Mouse (Mus musculus) forebrain, embryonic 13.5 days (tissue): Measurements from ENCODE around the gene Chd6. TPM values are rescaled to one million over a fixed set of nuclear protein-coding genes. Genes with fewer than 3 reads are reported as not detected.

Source experiments
- ATAC-seq: fragments of 200-750 bp; cut with Nextera tagmentation; 2 replicates; pipeline ENCODE4 v1.8.0; 2017
- H3K27ac ChIP-seq: fragments of 300-500 bp; sonication (generic); 2 replicates; pipeline ENCODE4 v1.5.1; 2015; ENCODE audit warnings: inconsistent platforms, mild to moderate bottlenecking, moderate library complexity
- H3K27me3 ChIP-seq: fragments of 300-500 bp; sonication (generic); 2 replicates; pipeline ENCODE4 v1.6.1; 2015; ENCODE audit warnings: mild to moderate bottlenecking, inconsistent platforms
- H3K36me3 ChIP-seq: fragments of 300-500 bp; sonication (generic); 2 replicates; pipeline ENCODE4 v1.6.1; 2015; ENCODE audit warnings: mild to moderate bottlenecking, inconsistent platforms; ENCODE audit not compliant: poor library complexity, severe bottlenecking
- H3K4me1 ChIP-seq: fragments of 300-500 bp; sonication (generic); 2 replicates; pipeline ENCODE4 v1.6.1; 2015; ENCODE audit warnings: inconsistent platforms
- H3K4me2 ChIP-seq: fragments of 300-500 bp; sonication (generic); 2 replicates; pipeline ENCODE4 v1.6.1; 2015; ENCODE audit warnings: inconsistent platforms, mild to moderate bottlenecking, moderate library complexity
- H3K4me3 ChIP-seq: fragments of 300-500 bp; sonication (generic); 2 replicates; pipeline ENCODE4 v1.5.1; 2015; ENCODE audit warnings: mild to moderate bottlenecking, inconsistent platforms
- H3K9ac ChIP-seq: fragments of 300-500 bp; sonication (generic); 2 replicates; pipeline ENCODE4 v1.6.1; 2015; ENCODE audit warnings: mild to moderate bottlenecking, inconsistent platforms
- H3K9me3 ChIP-seq: fragments of 300-500 bp; sonication (generic); replicated peaks from 2 replicates; pipeline ENCODE4 v1.6.1; 2016; ENCODE audit warnings: inconsistent platforms
- WGBS: fragments of 180-500 bp; shearing (Covaris S2); methylation state at CpG from one replicate; pipeline ENCODE4 v1.1.7; 2015; 5-methylcytosine and 5-hydroxymethylcytosine counted together
- polyA plus RNA-seq: library from polyadenylated mRNA; unstranded; fragments of >200 nt; fragmentation: Nextera tagmentation; extraction: Ambion mirVana; gene quantifications from 2 replicates; pipeline ENCODE4 v1.2.1, GENCODE M21; 2015

Chd6 gene
- polyA plus RNA-seq, 1 experiment from 2014 or later = 44.4 TPM

DNA sequence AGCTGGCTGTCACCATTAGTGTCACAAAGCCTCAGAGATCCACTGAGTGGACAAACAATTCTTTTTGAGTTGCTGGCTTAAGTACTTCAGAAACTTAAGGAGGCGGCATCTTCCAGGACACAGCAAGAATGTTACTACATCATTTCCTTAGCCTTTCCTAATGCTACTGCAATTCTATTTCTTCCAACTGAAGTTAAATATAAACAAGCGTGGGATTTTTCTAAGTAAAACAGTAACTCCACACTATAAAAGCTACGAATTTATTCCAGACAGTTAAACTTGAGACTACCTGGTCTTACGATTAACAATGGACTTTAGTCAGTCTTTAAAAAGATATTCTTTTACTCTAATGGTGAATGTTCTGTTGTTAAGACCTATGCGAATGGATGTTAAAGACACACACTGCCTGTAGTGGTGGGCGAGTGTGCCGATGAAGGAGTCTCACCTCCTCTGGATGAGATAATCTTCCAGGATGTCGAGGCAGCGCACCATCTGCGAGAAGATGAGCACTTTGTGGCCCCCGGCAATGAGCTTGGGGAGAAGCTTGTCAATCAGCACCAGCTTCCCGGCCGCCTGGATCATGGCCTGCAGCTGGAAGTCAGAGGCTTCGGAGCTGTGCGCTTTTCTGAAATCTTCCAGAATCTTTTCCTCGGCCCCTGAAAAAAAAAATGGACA lies 96.2 kb downstream of the Chd6 start:
- Histone ChIP-seq H3K9me3 (no peaks in the 10 kb centered on the region), H3K36me3 (peaks cover 92% of the 10 kb centered on the region), H3K4me3 (no peak overlapping the region), H3K27me3 (no peaks in the 10 kb centered on the region), H3K9ac (no peak overlapping the region), H3K27ac (no peak overlapping the region), H3K4me2 (no peak overlapping the region), H3K4me1 (no peaks in the 10 kb centered on the region)
- ATAC-seq = no peak
- WGBS = 91% methylated on average over 16 of the region's 16 CpGs

GRCm38 (mm10) chr2:161004338-161004737 lies 104.5 kb downstream of the Chd6 start:
- no peak overlapping the region for H3K27ac ChIP-seq
- ATAC-seq = no peak
- H3K27me3 ChIP-seq = no peaks in the 10 kb centered on the region
- no peaks in the 10 kb centered on the region for H3K4me1 ChIP-seq
- no peak overlapping the region for H3K4me3 ChIP-seq
- WGBS = 87% methylated on average over 3 of the region's 3 CpGs
- no peak overlapping the region for H3K4me2 ChIP-seq
- no peak overlapping the region for H3K9ac ChIP-seq
- H3K36me3 ChIP-seq = peaks cover 52% of the 10 kb centered on the region
- no peaks in the 10 kb centered on the region for H3K9me3 ChIP-seq

DNA sequence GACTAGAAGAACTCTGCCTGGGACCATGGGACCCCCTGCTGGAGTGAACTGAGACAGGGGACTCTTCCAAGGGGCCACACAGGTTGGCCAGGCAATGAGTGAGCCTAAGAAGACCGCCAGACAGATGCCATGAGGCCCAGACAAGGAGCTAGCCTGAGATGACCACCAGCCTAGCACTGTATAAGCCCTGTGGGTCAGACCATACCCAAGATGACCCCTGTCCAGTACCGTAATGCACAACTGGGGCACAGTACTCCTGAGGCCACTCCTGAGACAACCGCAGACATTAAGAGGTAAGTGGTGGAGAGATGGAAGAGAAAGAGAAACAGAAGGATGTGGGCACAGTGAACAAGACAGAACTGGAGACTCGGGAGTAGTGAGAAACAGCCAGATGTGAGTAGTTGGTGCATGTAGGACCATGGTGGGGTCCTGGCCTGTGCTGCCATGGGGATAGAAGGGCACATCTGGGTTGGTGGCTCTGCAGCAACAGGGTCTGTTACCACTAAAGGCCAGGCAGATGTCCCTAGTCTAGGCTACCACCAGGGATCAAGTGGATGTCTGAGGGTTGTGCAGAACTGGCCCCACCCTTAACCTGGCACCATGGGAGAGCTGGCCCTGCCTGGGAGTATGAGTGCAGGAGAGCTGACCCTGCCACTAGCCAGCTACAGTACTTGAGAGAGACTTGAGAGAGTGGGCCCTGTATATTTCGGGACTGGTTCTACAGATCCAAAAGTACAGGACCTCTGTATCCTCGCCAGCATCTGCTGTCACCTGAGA lies 111.7 kb downstream of the Chd6 start:
- peaks cover 31% of the 10 kb centered on the region for H3K36me3 ChIP-seq
- no peaks in the 10 kb centered on the region for H3K4me1 ChIP-seq
- H3K4me2 ChIP-seq = no peak overlapping the region
- H3K4me3 ChIP-seq = no peak overlapping the region
- H3K9me3 ChIP-seq = no peaks in the 10 kb centered on the region
- no peak overlapping the region for H3K9ac ChIP-seq
- no peak overlapping the region for H3K27ac ChIP-seq
- ATAC-seq = no peak
- no peaks in the 10 kb centered on the region for H3K27me3 ChIP-seq
- 94% methylated on average over 6 of the region's 6 CpGs for WGBS

DNA sequence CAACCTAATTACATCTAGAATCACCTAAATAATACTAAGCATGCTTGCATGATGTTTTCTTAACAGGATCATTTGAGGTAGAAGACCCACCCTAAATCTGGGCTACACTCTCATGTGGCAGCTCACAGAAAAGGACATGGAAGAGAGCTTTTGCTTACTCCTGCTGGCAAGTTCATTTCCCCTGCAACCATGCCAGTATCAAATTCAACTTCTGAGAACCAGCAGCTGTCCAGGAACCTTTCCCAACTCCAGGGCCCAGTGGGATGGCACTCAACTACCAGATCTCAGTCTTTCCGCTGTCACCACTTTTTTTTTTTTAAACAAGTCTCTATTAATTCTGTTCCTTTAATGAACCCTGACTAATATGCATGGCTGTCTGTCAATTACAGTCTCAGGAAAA lies 114.7 kb downstream of the Chd6 start:
- no peak overlapping the region for H3K4me3 ChIP-seq
- H3K9me3 ChIP-seq = no peaks in the 10 kb centered on the region
- H3K9ac ChIP-seq = no peak overlapping the region
- peaks cover 50% of the 10 kb centered on the region for H3K36me3 ChIP-seq
- ATAC-seq = no peak
- H3K4me1 ChIP-seq = no peaks in the 10 kb centered on the region
- H3K27me3 ChIP-seq = no peaks in the 10 kb centered on the region
- no peak overlapping the region for H3K27ac ChIP-seq
- WGBS = 75% methylated on average over 1 of the region's 1 CpGs
- no peak overlapping the region for H3K4me2 ChIP-seq

GRCm38 (mm10) chr2:160992465-160992864 lies 116.4 kb downstream of the Chd6 start:
- Histone ChIP-seq H3K9ac (no peak overlapping the region), H3K27ac (no peak overlapping the region), H3K27me3 (no peaks in the 10 kb centered on the region), H3K9me3 (no peaks in the 10 kb centered on the region), H3K36me3 (peaks cover 54% of the 10 kb centered on the region), H3K4me3 (no peak overlapping the region), H3K4me2 (no peak overlapping the region), H3K4me1 (no peaks in the 10 kb centered on the region)
- WGBS = 96% methylated on average over 3 of the region's 3 CpGs
- ATAC-seq = no peak

- Histone ChIP-seq H3K27ac (no peak overlapping the region), H3K4me2 (no peak overlapping the region), H3K27me3 (no peaks in the 10 kb centered on the region), H3K4me1 (no peaks in the 10 kb centered on the region), H3K9me3 (no peaks in the 10 kb centered on the region), H3K9ac (no peak overlapping the region), H3K4me3 (no peak overlapping the region), H3K36me3 (peaks cover 66% of the 10 kb centered on the region)
- ATAC-seq = no peak
- 88% methylated on average over 6 of the region's 6 CpGs for WGBS
These were observed 118.4 kb downstream of the Chd6 start for GRCm38 (mm10) chr2:160990339-160991070.

- Histone ChIP-seq H3K27ac (no peak overlapping the region), H3K4me2 (no peak overlapping the region), H3K36me3 (peaks cover 82% of the 10 kb centered on the region), H3K4me1 (no peaks in the 10 kb centered on the region), H3K27me3 (no peaks in the 10 kb centered on the region), H3K9me3 (no peaks in the 10 kb centered on the region), H3K9ac (no peak overlapping the region), H3K4me3 (no peak overlapping the region)
- ATAC-seq = no peak
These were observed 121.4 kb downstream of the Chd6 start for GRCm38 (mm10) chr2:160987503-160987902.

- Histone ChIP-seq H3K36me3 (peaks cover 85% of the 10 kb centered on the region), H3K4me1 (no peaks in the 10 kb centered on the region), H3K9ac (no peak overlapping the region), H3K4me3 (no peak overlapping the region), H3K27ac (no peak overlapping the region), H3K27me3 (no peaks in the 10 kb centered on the region), H3K4me2 (no peak overlapping the region), H3K9me3 (no peaks in the 10 kb centered on the region)
- no peak for ATAC-seq
- 93% methylated on average over 3 of the region's 3 CpGs for WGBS
These were observed 126.2 kb downstream of the Chd6 start for GRCm38 (mm10) chr2:160982636-160983035.

DNA sequence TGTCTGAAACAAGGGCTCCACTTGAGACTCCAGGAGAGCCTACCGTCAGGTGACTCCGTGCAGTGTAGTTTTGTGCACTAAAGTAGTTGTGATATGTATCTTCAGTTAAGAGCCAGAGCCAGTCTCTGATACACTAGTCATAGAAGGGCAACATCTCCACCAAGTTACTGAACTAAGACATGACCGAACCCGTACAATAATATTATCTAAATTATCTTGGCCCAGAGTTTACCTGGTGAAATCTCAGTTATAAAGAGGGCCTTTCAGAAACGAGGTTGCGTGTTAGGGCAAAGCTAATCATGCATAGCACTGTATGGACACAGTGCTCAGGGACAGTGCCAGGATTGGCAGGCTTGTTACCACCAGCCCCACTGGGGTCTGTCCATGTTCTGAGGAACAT lies 127.1 kb downstream of the Chd6 start:
- 94% methylated on average over 6 of the region's 6 CpGs for whole genome bisulfite sequencing
- Histone ChIP-seq H3K4me3 (no peak overlapping the region), H3K27me3 (no peaks in the 10 kb centered on the region), H3K27ac (no peak overlapping the region), H3K9ac (no peak overlapping the region), H3K36me3 (peaks cover 85% of the 10 kb centered on the region), H3K4me2 (no peak overlapping the region), H3K4me1 (no peaks in the 10 kb centered on the region), H3K9me3 (no peaks in the 10 kb centered on the region)
- ATAC-seq = no peak

- H3K4me3 ChIP-seq = no peak overlapping the region
- no peak for ATAC-seq
- no peaks in the 10 kb centered on the region for H3K4me1 ChIP-seq
- no peaks in the 10 kb centered on the region for H3K27me3 ChIP-seq
- WGBS = 100% methylated on average over 1 of the region's 1 CpGs
- H3K9me3 ChIP-seq = no peaks in the 10 kb centered on the region
- no peak overlapping the region for H3K4me2 ChIP-seq
- H3K36me3 ChIP-seq = peaks cover 93% of the 10 kb centered on the region
- H3K9ac ChIP-seq = no peak overlapping the region
- H3K27ac ChIP-seq = no peak overlapping the region
These were observed 130.2 kb downstream of the Chd6 start for GRCm38 (mm10) chr2:160978651-160979050.

DNA sequence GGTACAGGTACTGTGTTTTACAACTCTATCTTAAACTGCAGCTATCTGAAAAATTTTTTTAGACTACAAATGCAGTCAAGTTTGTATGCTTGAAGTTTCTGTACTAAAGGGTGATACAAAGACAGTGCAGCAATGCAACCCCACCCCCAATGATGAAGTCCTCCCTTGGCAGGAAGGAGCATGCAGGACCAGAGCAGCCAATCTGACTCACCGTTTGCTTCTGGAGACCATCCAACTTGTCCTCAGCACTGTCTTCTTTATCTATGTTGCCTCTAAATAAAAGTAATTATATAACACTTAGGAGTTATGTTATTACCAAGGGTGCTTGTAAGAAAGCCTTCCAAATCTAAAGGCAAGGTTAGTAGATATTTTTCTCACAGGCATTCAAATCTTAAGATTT lies 131.6 kb downstream of the Chd6 start:
- Histone ChIP-seq H3K4me2 (no peak overlapping the region), H3K27me3 (no peaks in the 10 kb centered on the region), H3K9me3 (no peaks in the 10 kb centered on the region), H3K36me3 (peaks cover 93% of the 10 kb centered on the region), H3K4me1 (peaks cover 5% of the 10 kb centered on the region; the same call in 1 of the 2 replicates), H3K9ac (no peak overlapping the region), H3K27ac (no peak overlapping the region), H3K4me3 (no peak overlapping the region)
- WGBS = 88% methylated on average over 1 of the region's 1 CpGs
- no peak for ATAC-seq

- no peak overlapping the region for H3K9ac ChIP-seq
- H3K4me1 ChIP-seq = peaks cover 5% of the 10 kb centered on the region; the same call in 1 of the 2 replicates
- no peaks in the 10 kb centered on the region for H3K27me3 ChIP-seq
- no peak overlapping the region for H3K27ac ChIP-seq
- no peak for ATAC-seq
- no peak overlapping the region for H3K4me2 ChIP-seq
- no peaks in the 10 kb centered on the region for H3K9me3 ChIP-seq
- H3K4me3 ChIP-seq = no peak overlapping the region
- WGBS = 80% methylated on average over 5 of the region's 5 CpGs
- H3K36me3 ChIP-seq = peaks cover 85% of the 10 kb centered on the region
These were observed 135.1 kb downstream of the Chd6 start for GRCm38 (mm10) chr2:160973648-160974215.
